Mouse (Mus musculus): ENCODE data around the gene Arl15.

Arl15 gene

GRCm38 (mm10) chr13:113981461-113982000 lies 187.2 kb downstream of the Arl15 start:
- no peak for DNase-seq (ENCODE audit: extremely low spot score, low read depth, low spot score)

GRCm38 (mm10) chr13:113983633-113984032 lies 189.3 kb downstream of the Arl15 start:
- DNase-seq (ENCODE audit: extremely low spot score, low read depth, low spot score): no peak

GRCm38 (mm10) chr13:113984491-113984890 lies 190.2 kb downstream of the Arl15 start:
- no peak for DNase-seq (ENCODE audit: extremely low spot score, low read depth, low spot score)

- no peak for DNase-seq (ENCODE audit: extremely low spot score, low read depth, low spot score)
Observed at GRCm38 (mm10) chr13:113986864-113987562, 192.7 kb downstream of the Arl15 start.

DNA sequence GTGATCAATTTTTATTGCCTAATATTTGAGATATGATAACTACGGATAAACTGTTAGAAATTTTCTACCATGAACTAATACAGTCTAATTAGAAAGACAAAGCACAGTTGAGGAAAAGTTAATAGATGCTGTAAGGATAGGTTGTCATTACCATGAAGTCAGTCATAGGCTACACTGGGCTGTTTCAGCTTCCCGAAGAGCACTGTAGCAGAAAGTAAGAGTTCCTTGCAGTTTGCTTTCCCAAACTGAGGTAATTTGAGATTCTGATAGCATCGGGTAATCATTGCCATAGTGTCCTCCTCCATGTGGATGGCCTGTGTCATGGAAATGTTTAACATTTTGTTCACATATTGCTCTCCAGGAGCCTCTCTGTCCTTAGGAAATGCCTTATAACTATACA lies 195.9 kb downstream of the Arl15 start:
- no peak for DNase-seq (ENCODE audit: extremely low spot score, low read depth, low spot score)

GRCm38 (mm10) chr13:113990701-113991100 lies 196.4 kb downstream of the Arl15 start:
- DNase-seq (ENCODE audit: extremely low spot score, low read depth, low spot score): no peak

DNA sequence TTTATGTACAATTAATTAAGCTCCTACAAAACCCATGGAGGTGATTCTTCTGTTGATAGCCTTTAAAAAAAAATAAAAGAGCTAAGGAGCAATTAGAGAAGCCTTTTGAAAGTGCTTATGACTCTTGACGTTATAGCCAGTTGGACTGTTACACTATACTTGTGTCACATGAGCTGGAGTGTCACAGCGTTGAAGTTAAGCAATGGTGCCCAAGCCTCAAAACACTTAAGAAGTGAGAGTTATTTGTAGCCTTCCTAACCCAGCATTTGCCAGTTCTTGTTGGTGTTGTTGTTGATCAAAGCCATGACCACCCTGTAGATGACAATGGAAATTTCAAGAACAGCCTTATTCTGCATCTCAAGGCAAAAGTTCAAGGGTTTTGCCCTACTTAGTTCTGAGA lies 198.8 kb downstream of the Arl15 start:
- DNase-seq (ENCODE audit: extremely low spot score, low read depth, low spot score): no peak

GRCm38 (mm10) chr13:113994586-113994985 lies 200.3 kb downstream of the Arl15 start:
- DNase-seq (ENCODE audit: extremely low spot score, low read depth, low spot score): no peak

- no peak for DNase-seq (ENCODE audit: extremely low spot score, low read depth, low spot score)
Observed at GRCm38 (mm10) chr13:113995490-113996236, 201.4 kb downstream of the Arl15 start.

- no peak for DNase-seq (ENCODE audit: extremely low spot score, low read depth, low spot score)
Observed at GRCm38 (mm10) chr13:113998811-113999210, 204.5 kb downstream of the Arl15 start.

GRCm38 (mm10) chr13:114003463-114003862 lies 209.2 kb downstream of the Arl15 start:
- no peak for DNase-seq (ENCODE audit: extremely low spot score, low read depth, low spot score)

GRCm38 (mm10) chr13:114004191-114004590 lies 209.9 kb downstream of the Arl15 start:
- no peak for DNase-seq (ENCODE audit: extremely low spot score, low read depth, low spot score)

GRCm38 (mm10) chr13:114009786-114010185 lies 215.5 kb downstream of the Arl15 start:
- DNase-seq (ENCODE audit: extremely low spot score, low read depth, low spot score): no peak

DNA sequence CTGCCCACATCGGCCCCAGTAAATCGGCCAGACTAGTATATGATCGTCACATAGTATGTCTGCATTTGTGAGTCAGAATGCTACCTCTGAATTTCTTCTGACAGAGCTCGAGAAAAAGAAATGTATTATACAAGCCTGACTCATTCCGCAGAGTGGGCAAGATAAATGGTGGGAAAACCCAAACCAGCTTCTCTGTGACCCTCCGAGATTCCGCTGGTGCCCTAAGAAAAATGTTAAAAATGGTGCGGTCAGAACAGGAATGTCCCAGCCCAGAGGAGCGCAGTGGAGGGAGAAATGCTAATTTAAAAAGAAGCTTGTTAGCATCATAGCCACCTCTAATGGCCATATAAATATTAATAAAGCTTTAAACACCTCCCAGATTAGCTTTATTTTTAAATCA lies 216.2 kb downstream of the Arl15 start:
- DNase-seq (ENCODE audit: extremely low spot score, low read depth, low spot score): no peak

- DNase-seq (ENCODE audit: extremely low spot score, low read depth, low spot score): no peak
Observed at GRCm38 (mm10) chr13:114011019-114011418, 216.7 kb downstream of the Arl15 start.

- DNase-seq (ENCODE audit: extremely low spot score, low read depth, low spot score): no peak
Observed at GRCm38 (mm10) chr13:114017928-114018327, 223.6 kb downstream of the Arl15 start.

DNA sequence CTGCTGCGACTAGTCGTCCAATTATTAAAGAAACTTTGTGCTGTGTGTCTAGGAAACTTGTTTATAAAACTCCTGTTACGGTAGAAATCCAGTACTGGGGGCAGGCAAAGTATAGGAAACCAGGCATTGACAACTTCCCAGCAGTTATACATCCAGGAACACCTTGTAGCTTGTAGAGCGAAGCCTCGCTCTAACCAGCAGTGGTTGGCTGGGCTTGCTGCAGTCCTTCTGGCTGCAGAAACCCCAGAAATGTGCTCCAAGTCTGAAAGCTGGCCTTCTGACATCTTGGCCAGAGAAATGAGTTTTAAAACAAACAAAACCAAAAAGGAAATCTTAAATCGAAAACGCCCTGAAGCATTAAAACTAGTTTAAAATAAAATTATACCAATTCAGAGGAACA lies 229.2 kb downstream of the Arl15 start:
- no peak for DNase-seq (ENCODE audit: extremely low spot score, low read depth, low spot score)

DNA sequence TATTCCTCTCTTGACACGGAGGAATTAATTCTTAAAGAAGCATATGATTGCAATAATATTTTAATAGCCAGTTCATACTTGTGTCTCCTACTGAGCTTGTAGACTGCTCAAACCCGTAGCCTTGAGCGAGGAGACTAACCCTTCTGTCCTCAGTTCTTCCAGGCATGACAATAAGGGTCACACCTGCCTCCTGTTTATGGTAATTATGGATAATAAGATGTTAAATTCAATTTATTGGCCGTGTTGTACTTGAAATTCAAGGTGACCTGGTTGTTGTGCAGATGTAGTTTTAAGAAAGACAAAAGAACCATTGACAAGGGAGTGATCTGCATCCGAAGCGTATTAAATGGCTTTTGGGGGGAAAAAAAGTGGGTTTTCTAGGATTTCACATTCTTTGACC lies 232.0 kb downstream of the Arl15 start:
- no peak for DNase-seq (ENCODE audit: extremely low spot score, low read depth, low spot score)

DNA sequence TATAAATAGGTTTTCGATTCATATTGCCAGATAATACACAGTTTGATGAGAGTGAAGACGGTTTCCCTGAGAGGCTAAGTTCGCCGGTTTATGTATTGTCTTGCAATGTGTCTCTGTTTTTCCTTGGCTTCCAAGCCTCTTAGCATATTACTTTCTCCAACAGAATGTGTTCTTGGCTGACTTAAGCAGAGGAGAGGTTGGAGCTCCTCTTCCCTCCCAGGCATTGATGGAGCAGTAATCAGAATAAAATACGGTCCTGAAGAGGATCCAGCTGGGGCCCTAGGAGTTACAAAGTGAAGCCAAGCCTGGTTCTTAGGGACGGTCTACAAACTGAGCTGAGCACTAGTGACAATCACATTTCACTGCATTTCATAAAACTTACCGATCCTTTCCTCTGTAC lies 232.4 kb downstream of the Arl15 start:
- no peak for DNase-seq (ENCODE audit: extremely low spot score, low read depth, low spot score)

GRCm38 (mm10) chr13:114048071-114048470 lies 253.8 kb downstream of the Arl15 start:
- no peak for DNase-seq (ENCODE audit: extremely low spot score, low read depth, low spot score)

GRCm38 (mm10) chr13:114048688-114049087 lies 254.4 kb downstream of the Arl15 start:
- DNase-seq (ENCODE audit: extremely low spot score, low read depth, low spot score): no peak

DNA sequence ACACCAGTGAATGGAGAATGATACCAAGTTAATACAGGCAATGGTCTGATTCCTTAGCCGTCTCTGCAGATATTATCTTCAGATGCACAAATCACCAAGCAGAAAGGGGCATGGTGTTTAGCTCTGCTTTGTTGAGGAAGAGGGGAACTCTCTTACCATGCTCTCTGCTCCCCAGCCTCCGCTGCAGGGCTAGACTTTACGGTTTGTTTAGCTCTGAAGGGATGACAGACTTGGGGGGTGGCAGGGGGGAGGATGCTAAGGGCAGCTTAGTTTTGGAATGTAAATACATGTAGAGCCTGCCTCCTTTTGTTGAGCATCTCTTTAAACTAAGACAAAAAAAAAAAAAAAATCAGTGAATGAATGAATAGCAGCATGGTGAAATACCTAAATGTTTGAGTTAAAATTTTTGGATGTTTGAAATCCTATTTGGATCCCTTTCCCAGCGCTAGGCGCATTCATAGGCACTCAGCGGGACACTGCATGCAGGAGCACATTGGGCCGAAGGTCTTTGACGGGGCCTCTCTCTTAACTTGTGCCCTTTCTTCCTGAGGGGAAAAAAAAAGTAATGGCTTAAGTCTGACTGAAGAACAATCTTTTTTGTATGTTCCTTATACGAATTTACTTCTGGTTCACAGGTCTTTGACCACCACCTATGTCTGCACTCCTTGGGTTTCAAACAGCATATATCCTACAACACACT lies 257.0 kb downstream of the Arl15 start:
- no peak for DNase-seq (ENCODE audit: extremely low spot score, low read depth, low spot score)
